Mouse (Mus musculus): ENCODE results near the gene Cela3b.
A peak's percentile ranks its signal among the peaks of the same experiment; 100 is the strongest.
"Not testable (repeated sequence)": the region's sequence is repeated elsewhere in the genome, so short reads cannot be mapped to it uniquely, and the experiment has no call there.

The Cela3b gene

GRCm38 (mm10) chr4:137461981-137462690, 31.8 kb upstream of the Cela3b start:
- no peak for DNase-seq (ENCODE audit: low read depth, low spot score)

- no peak for DNase-seq (ENCODE audit: low read depth, low spot score)
These were observed 30.9 kb upstream of the Cela3b start for GRCm38 (mm10) chr4:137461217-137461616.

- DNase-seq (ENCODE audit: low read depth, low spot score): no peak
These were observed 30.3 kb upstream of the Cela3b start for GRCm38 (mm10) chr4:137460676-137461075.

- no peak for DNase-seq (ENCODE audit: low read depth, low spot score)
These were observed 28.5 kb upstream of the Cela3b start for GRCm38 (mm10) chr4:137458861-137459260.

- DNase-seq (ENCODE audit: low read depth, low spot score): no peak
These were observed 28.0 kb upstream of the Cela3b start for GRCm38 (mm10) chr4:137458310-137458709.

- DNase-seq (ENCODE audit: low read depth, low spot score): no peak
These were observed 27.0 kb upstream of the Cela3b start for GRCm38 (mm10) chr4:137457292-137457691.

- DNase-seq (ENCODE audit: low read depth, low spot score): no peak
These were observed 26.2 kb upstream of the Cela3b start for GRCm38 (mm10) chr4:137456581-137456980.

- DNase-seq (ENCODE audit: low read depth, low spot score): no peak
These were observed 24.2 kb upstream of the Cela3b start for GRCm38 (mm10) chr4:137454582-137454981.

GRCm38 (mm10) chr4:137453234-137453767, 23.0 kb upstream of the Cela3b start, which contains the start of gene 1700013G24Rik:
Gene 1700013G24Rik, plus strand, starts transcription at chr4:137453284.
- no peak for DNase-seq (ENCODE audit: low read depth, low spot score)

GRCm38 (mm10) chr4:137452190-137452589, 21.9 kb upstream of the Cela3b start:
- no peak for DNase-seq (ENCODE audit: low read depth, low spot score)

- no peak for DNase-seq (ENCODE audit: low read depth, low spot score)
These were observed 19.4 kb upstream of the Cela3b start for GRCm38 (mm10) chr4:137449715-137450114.

- no peak for DNase-seq (ENCODE audit: low read depth, low spot score)
These were observed 18.8 kb upstream of the Cela3b start for GRCm38 (mm10) chr4:137449132-137449531.

- DNase-seq (ENCODE audit: low read depth, low spot score): no peak
These were observed 18.3 kb upstream of the Cela3b start for GRCm38 (mm10) chr4:137448641-137449040.

GRCm38 (mm10) chr4:137448197-137448596, 17.9 kb upstream of the Cela3b start:
- DNase-seq (ENCODE audit: low read depth, low spot score): no peak

GRCm38 (mm10) chr4:137447363-137448196, 17.2 kb upstream of the Cela3b start:
- DNase-seq (ENCODE audit: low read depth, low spot score): no peak

GRCm38 (mm10) chr4:137445881-137446280, 15.5 kb upstream of the Cela3b start:
- no peak for DNase-seq (ENCODE audit: low read depth, low spot score)

GRCm38 (mm10) chr4:137443625-137444024, 13.3 kb upstream of the Cela3b start:
- DNase-seq (ENCODE audit: low read depth, low spot score): no peak

GRCm38 (mm10) chr4:137441332-137441731, 11.0 kb upstream of the Cela3b start:
- DNase-seq (ENCODE audit: low read depth, low spot score): no peak

GRCm38 (mm10) chr4:137438842-137439241, 8.5 kb upstream of the Cela3b start:
- DNase-seq (ENCODE audit: low read depth, low spot score): no peak

GRCm38 (mm10) chr4:137436979-137437669, 6.8 kb upstream of the Cela3b start:
- peak; percentile 23 for DNase-seq (ENCODE audit: low read depth, low spot score)

GRCm38 (mm10) chr4:137432700-137433550, 2.6 kb upstream of the Cela3b start:
- DNase-seq (ENCODE audit: low read depth, low spot score): not testable (repeated sequence)
